Mouse (Mus musculus) spleen, postnatal 4 days (tissue): ENCODE results near the gene Stard13.

ENCODE experiments used
- DNase-seq, 2 experiments: peaks; one replicate each; pipeline ENCODE4 v3.0.0; 2022; ENCODE audit warnings: low spot score in 2 of 2

Stard13 gene

GRCm38 (mm10) chr5:151059772-151060171 lies 173.9 kb downstream of the Stard13 start:
- DNase-seq = no peak

GRCm38 (mm10) chr5:151059352-151059751 lies 174.3 kb downstream of the Stard13 start:
- DNase-seq = no peak

GRCm38 (mm10) chr5:151057716-151058115 lies 175.9 kb downstream of the Stard13 start:
- DNase-seq = no peak

GRCm38 (mm10) chr5:151056920-151057294 lies 176.7 kb downstream of the Stard13 start:
- no peak for DNase-seq

- DNase-seq = no peak
Measured at GRCm38 (mm10) chr5:151056255-151056919, 177.2 kb downstream of the Stard13 start.

GRCm38 (mm10) chr5:151055426-151056090 lies 178.1 kb downstream of the Stard13 start:
- no peak for DNase-seq

- no peak for DNase-seq
Measured at GRCm38 (mm10) chr5:151054743-151055114, 178.9 kb downstream of the Stard13 start.

- no peak for DNase-seq
Measured at GRCm38 (mm10) chr5:151054100-151054742, 179.4 kb downstream of the Stard13 start.

- DNase-seq = no peak
Measured at GRCm38 (mm10) chr5:151053190-151053589, 180.4 kb downstream of the Stard13 start.

GRCm38 (mm10) chr5:151052331-151052730 lies 181.3 kb downstream of the Stard13 start:
- DNase-seq = no peak

GRCm38 (mm10) chr5:151047488-151047887 lies 186.1 kb downstream of the Stard13 start:
- no peak for DNase-seq

- DNase-seq = no peak
Measured at GRCm38 (mm10) chr5:151046917-151047316, 186.7 kb downstream of the Stard13 start.

GRCm38 (mm10) chr5:151046131-151046530 lies 187.5 kb downstream of the Stard13 start:
- no peak for DNase-seq

GRCm38 (mm10) chr5:151042911-151043310 lies 190.7 kb downstream of the Stard13 start:
- DNase-seq = no peak

GRCm38 (mm10) chr5:151037871-151038270 lies 195.8 kb downstream of the Stard13 start:
- DNase-seq = no peak

GRCm38 (mm10) chr5:151034715-151035512 lies 198.7 kb downstream of the Stard13 start:
- no peak for DNase-seq

GRCm38 (mm10) chr5:151028906-151029305 lies 204.7 kb downstream of the Stard13 start:
- DNase-seq = no peak

GRCm38 (mm10) chr5:151027171-151027570 lies 206.5 kb downstream of the Stard13 start:
- DNase-seq = no peak

GRCm38 (mm10) chr5:151026069-151026468 lies 207.6 kb downstream of the Stard13 start:
- no peak for DNase-seq

- no peak for DNase-seq
Measured at GRCm38 (mm10) chr5:151024483-151024882, 209.2 kb downstream of the Stard13 start.

- no peak for DNase-seq
Measured at GRCm38 (mm10) chr5:151023461-151023860, 210.2 kb downstream of the Stard13 start.

GRCm38 (mm10) chr5:151022939-151023338 lies 210.7 kb downstream of the Stard13 start:
- no peak for DNase-seq
